Mouse (Mus musculus): ENCODE results near the gene Slc2a2. TPM values are rescaled to one million over a fixed set of nuclear protein-coding genes. Genes with fewer than 3 reads are reported as not detected.

The Slc2a2 gene
- polyA plus RNA-seq, 2 experiments: 0.08 TPM; not detected in 1

- Histone ChIP-seq H3K9me3 (ENCODE audit: control insufficient read depth, low read length) (no peaks in the 10 kb centered on the region), H3K27me3 (ENCODE audit: control insufficient read depth, insufficient read depth, low read length) (no peaks in the 10 kb centered on the region), H3K4me2 (replicated peaks; ENCODE audit: low read depth, low read length, severe bottlenecking) (no peak overlapping the region), H3K27ac (replicated peaks; ENCODE audit: low read depth, low read length) (no peak overlapping the region), H3K4me3 (replicated peaks; ENCODE audit: low read length) (no peak overlapping the region), H3K4me1 (ENCODE audit: control insufficient read depth, insufficient read depth, low read length) (no peaks in the 10 kb centered on the region), H3K9ac (ENCODE audit: low read depth, low read length, severe bottlenecking) (no peak overlapping the region), H3K36me3 (ENCODE audit: control insufficient read depth, insufficient read depth, low read length) (no peaks in the 10 kb centered on the region)
- peak; percentile 87 for ATAC-seq (ENCODE audit: low FRiP score, low read depth)
- no peak for TF ChIP-seq POLR2A (IDR thresholded peaks at IDR 0.05; ENCODE audit: borderline replicate concordance, extremely low read depth, insufficient read depth, insufficient read length)
- 31% methylated on average over 7 of the region's 7 CpGs for WGBS
- DNase-seq (ENCODE audit: low spot score): peak; percentile 91
Observed at GRCm38 (mm10) chr3:28745835-28746483, 48.3 kb downstream of the Slc2a2 start.

GRCm38 (mm10) chr3:28748151-28748550 is 50.4 kb downstream of the Slc2a2 start:
- H3K4me2 ChIP-seq (replicated peaks; ENCODE audit: low read depth, low read length, severe bottlenecking): no peak overlapping the region
- H3K9ac ChIP-seq (ENCODE audit: low read depth, low read length, severe bottlenecking): no peak overlapping the region
- ATAC-seq (ENCODE audit: low FRiP score, low read depth): no peak
- no peak overlapping the region for H3K27ac ChIP-seq (replicated peaks; ENCODE audit: low read depth, low read length)
- H3K9me3 ChIP-seq (ENCODE audit: control insufficient read depth, low read length): no peaks in the 10 kb centered on the region
- no peak for TF ChIP-seq POLR2A (IDR thresholded peaks at IDR 0.05; ENCODE audit: borderline replicate concordance, extremely low read depth, insufficient read depth, insufficient read length)
- no peaks in the 10 kb centered on the region for H3K27me3 ChIP-seq (ENCODE audit: control insufficient read depth, insufficient read depth, low read length)
- H3K4me1 ChIP-seq (ENCODE audit: control insufficient read depth, insufficient read depth, low read length): no peaks in the 10 kb centered on the region
- no peak overlapping the region for H3K4me3 ChIP-seq (replicated peaks; ENCODE audit: low read length)
- WGBS: 66% methylated on average over 3 of the region's 3 CpGs
- no peak for DNase-seq (ENCODE audit: low spot score)
- no peaks in the 10 kb centered on the region for H3K36me3 ChIP-seq (ENCODE audit: control insufficient read depth, insufficient read depth, low read length)

GRCm38 (mm10) chr3:28748956-28749355 is 51.3 kb downstream of the Slc2a2 start:
- no peak for TF ChIP-seq POLR2A (IDR thresholded peaks at IDR 0.05; ENCODE audit: borderline replicate concordance, extremely low read depth, insufficient read depth, insufficient read length)
- Histone ChIP-seq H3K9me3 (ENCODE audit: control insufficient read depth, low read length) (no peaks in the 10 kb centered on the region), H3K36me3 (ENCODE audit: control insufficient read depth, insufficient read depth, low read length) (no peaks in the 10 kb centered on the region), H3K9ac (ENCODE audit: low read depth, low read length, severe bottlenecking) (no peak overlapping the region), H3K4me2 (replicated peaks; ENCODE audit: low read depth, low read length, severe bottlenecking) (no peak overlapping the region), H3K27me3 (ENCODE audit: control insufficient read depth, insufficient read depth, low read length) (no peaks in the 10 kb centered on the region), H3K4me3 (replicated peaks; ENCODE audit: low read length) (no peak overlapping the region), H3K27ac (replicated peaks; ENCODE audit: low read depth, low read length) (no peak overlapping the region), H3K4me1 (ENCODE audit: control insufficient read depth, insufficient read depth, low read length) (no peaks in the 10 kb centered on the region)
- DNase-seq (ENCODE audit: low spot score) (no peak), ATAC-seq (ENCODE audit: low FRiP score, low read depth) (no peak)

GRCm38 (mm10) chr3:28755477-28755876 is 57.8 kb downstream of the Slc2a2 start:
- no peaks in the 10 kb centered on the region for H3K36me3 ChIP-seq (ENCODE audit: control insufficient read depth, insufficient read depth, low read length)
- H3K4me3 ChIP-seq (replicated peaks; ENCODE audit: low read length): no peak overlapping the region
- no peak overlapping the region for H3K27ac ChIP-seq (replicated peaks; ENCODE audit: low read depth, low read length)
- H3K4me2 ChIP-seq (replicated peaks; ENCODE audit: low read depth, low read length, severe bottlenecking): no peak overlapping the region
- TF ChIP-seq POLR2A (IDR thresholded peaks at IDR 0.05; ENCODE audit: borderline replicate concordance, extremely low read depth, insufficient read depth, insufficient read length): no peak
- WGBS: 74% methylated on average over 7 of the region's 7 CpGs
- no peak overlapping the region for H3K9ac ChIP-seq (ENCODE audit: low read depth, low read length, severe bottlenecking)
- no peaks in the 10 kb centered on the region for H3K4me1 ChIP-seq (ENCODE audit: control insufficient read depth, insufficient read depth, low read length)
- ATAC-seq (ENCODE audit: low FRiP score, low read depth) (no peak), DNase-seq (ENCODE audit: low spot score) (no peak)
- no peaks in the 10 kb centered on the region for H3K27me3 ChIP-seq (ENCODE audit: control insufficient read depth, insufficient read depth, low read length)
- no peaks in the 10 kb centered on the region for H3K9me3 ChIP-seq (ENCODE audit: control insufficient read depth, low read length)

- ATAC-seq (ENCODE audit: low FRiP score, low read depth): no peak
- no peak for DNase-seq (ENCODE audit: low spot score)
- no peak overlapping the region for H3K9ac ChIP-seq (ENCODE audit: low read depth, low read length, severe bottlenecking)
- no peaks in the 10 kb centered on the region for H3K36me3 ChIP-seq (ENCODE audit: control insufficient read depth, insufficient read depth, low read length)
- no peaks in the 10 kb centered on the region for H3K4me1 ChIP-seq (ENCODE audit: control insufficient read depth, insufficient read depth, low read length)
- H3K27me3 ChIP-seq (ENCODE audit: control insufficient read depth, insufficient read depth, low read length): no peaks in the 10 kb centered on the region
- H3K4me2 ChIP-seq (replicated peaks; ENCODE audit: low read depth, low read length, severe bottlenecking): no peak overlapping the region
- no peak for TF ChIP-seq POLR2A (IDR thresholded peaks at IDR 0.05; ENCODE audit: borderline replicate concordance, extremely low read depth, insufficient read depth, insufficient read length)
- WGBS: 52% methylated on average over 8 of the region's 8 CpGs
- H3K9me3 ChIP-seq (ENCODE audit: control insufficient read depth, low read length): no peaks in the 10 kb centered on the region
- no peak overlapping the region for H3K4me3 ChIP-seq (replicated peaks; ENCODE audit: low read length)
- no peak overlapping the region for H3K27ac ChIP-seq (replicated peaks; ENCODE audit: low read depth, low read length)
Observed at GRCm38 (mm10) chr3:28761225-28761789, 63.6 kb downstream of the Slc2a2 start.
